Mouse (Mus musculus) liver, adult (tissue): Measurements from ENCODE around the gene Sptbn4.

Source experiments
- GATA4 ChIP-seq: IDR thresholded peaks from 2 replicates; pipeline ENCODE4 v1.6.1; 2014; ENCODE audit warnings: mild to moderate bottlenecking, low read length; ENCODE audit not compliant: insufficient replicate concordance

The Sptbn4 gene

GRCm38 (mm10) chr7:27389213-27389612, 58.3 kb downstream of the Sptbn4 start:
- TF ChIP-seq GATA4, result no peak

GRCm38 (mm10) chr7:27384731-27385130, 62.8 kb downstream of the Sptbn4 start:
- no peak for TF ChIP-seq GATA4

GRCm38 (mm10) chr7:27384134-27384533, 63.4 kb downstream of the Sptbn4 start:
- TF ChIP-seq GATA4, result no peak

GRCm38 (mm10) chr7:27383233-27383632, 64.3 kb downstream of the Sptbn4 start:
- TF ChIP-seq GATA4, result no peak

GRCm38 (mm10) chr7:27381560-27381959, 65.9 kb downstream of the Sptbn4 start:
- no peak for TF ChIP-seq GATA4

GRCm38 (mm10) chr7:27381009-27381408, 66.5 kb downstream of the Sptbn4 start:
- no peak for TF ChIP-seq GATA4

- TF ChIP-seq GATA4, result no peak
Measured at GRCm38 (mm10) chr7:27379836-27380235, 67.7 kb downstream of the Sptbn4 start.

- no peak for TF ChIP-seq GATA4
Measured at GRCm38 (mm10) chr7:27378431-27378830, 69.1 kb downstream of the Sptbn4 start.

- TF ChIP-seq GATA4, result no peak
Measured at GRCm38 (mm10) chr7:27375274-27375673, 72.2 kb downstream of the Sptbn4 start.

GRCm38 (mm10) chr7:27371715-27372462, 75.6 kb downstream of the Sptbn4 start:
- TF ChIP-seq GATA4, result no peak

GRCm38 (mm10) chr7:27369111-27369510, 78.4 kb downstream of the Sptbn4 start:
- no peak for TF ChIP-seq GATA4

GRCm38 (mm10) chr7:27367976-27368375, 79.5 kb downstream of the Sptbn4 start:
- no peak for TF ChIP-seq GATA4

GRCm38 (mm10) chr7:27366082-27366844, 81.2 kb downstream of the Sptbn4 start:
- no peak for TF ChIP-seq GATA4

- TF ChIP-seq GATA4, result no peak
Measured at GRCm38 (mm10) chr7:27364379-27364778, 83.1 kb downstream of the Sptbn4 start.

- TF ChIP-seq GATA4, result no peak
Measured at GRCm38 (mm10) chr7:27361283-27361946, 86.1 kb downstream of the Sptbn4 start.

GRCm38 (mm10) chr7:27360749-27361148, 86.7 kb downstream of the Sptbn4 start:
- no peak for TF ChIP-seq GATA4
